Mouse (Mus musculus) limb, embryonic 12.5 days (tissue): ENCODE measurements around the gene Scube2. TPM values are rescaled to one million over a fixed set of nuclear protein-coding genes. Genes with fewer than 3 reads are reported as not detected.

Source experiments
- ATAC-seq: fragments of 200-750 bp; cut with Nextera tagmentation; 2 replicates; pipeline ENCODE4 v1.8.0; 2017; ENCODE audit warnings: low read depth, moderate TSS enrichment; ENCODE audit not compliant: insufficient number of reproducible peaks, insufficient read depth, low FRiP score, low TSS enrichment
- H3K27ac ChIP-seq: fragments of 300-500 bp; sonication (generic); 2 replicates; pipeline ENCODE4 v1.5.1; 2016; ENCODE audit warnings: mild to moderate bottlenecking, moderate library complexity
- H3K27me3 ChIP-seq: fragments of 300-500 bp; sonication (generic); 2 replicates; pipeline ENCODE4 v1.6.1; 2016; ENCODE audit warnings: mild to moderate bottlenecking, moderate library complexity
- H3K36me3 ChIP-seq: fragments of 300-500 bp; sonication (generic); 2 replicates; pipeline ENCODE4 v1.6.1; 2016; ENCODE audit warnings: mild to moderate bottlenecking, moderate library complexity
- H3K4me1 ChIP-seq: fragments of 300-500 bp; sonication (generic); replicated peaks from 2 replicates; pipeline ENCODE4 v1.6.1; 2016
- H3K4me2 ChIP-seq: fragments of 300-500 bp; sonication (generic); 2 replicates; pipeline ENCODE4 v1.6.1; 2016; ENCODE audit warnings: mild to moderate bottlenecking, moderate library complexity
- H3K4me3 ChIP-seq: fragments of 300-500 bp; sonication (generic); replicated peaks from 2 replicates; pipeline ENCODE4 v1.5.1; 2016; ENCODE audit warnings: mild to moderate bottlenecking
- H3K9ac ChIP-seq: fragments of 300-500 bp; sonication (generic); replicated peaks from 2 replicates; pipeline ENCODE4 v1.6.1; 2016; ENCODE audit warnings: mild to moderate bottlenecking, moderate library complexity
- H3K9me3 ChIP-seq: fragments of 300-500 bp; sonication (generic); 2 replicates; pipeline ENCODE4 v1.6.1; 2016; ENCODE audit warnings: mild to moderate bottlenecking, moderate library complexity
- WGBS: fragments of 180-500 bp; shearing (Covaris S2); methylation state at CpG from one replicate; pipeline ENCODE4 v1.1.7; 2016; 5-methylcytosine and 5-hydroxymethylcytosine counted together
- polyA plus RNA-seq: library from polyadenylated mRNA; unstranded; fragments of >200 nt; fragmentation: Nextera tagmentation; extraction: Ambion mirVana; gene quantifications from 2 replicates; pipeline ENCODE4 v1.2.1, GENCODE M21; 2016

Gene Scube2
- polyA plus RNA-seq, 1 experiment from 2014 or later, result 0.81 TPM

GRCm38 (mm10) chr7:109795564-109795963 lies 69.9 kb downstream of the Scube2 start:
- no peak for ATAC-seq
- no peak overlapping the region for H3K4me3 ChIP-seq
- H3K9ac ChIP-seq, result no peak overlapping the region
- 74% methylated on average over 5 of the region's 5 CpGs for WGBS
- H3K27ac ChIP-seq, result no peak overlapping the region
- H3K4me1 ChIP-seq, result no peaks in the 10 kb centered on the region
- H3K4me2 ChIP-seq, result no peak overlapping the region
- no peaks in the 10 kb centered on the region for H3K36me3 ChIP-seq
- H3K27me3 ChIP-seq, result no peaks in the 10 kb centered on the region
- H3K9me3 ChIP-seq, result no peaks in the 10 kb centered on the region

GRCm38 (mm10) chr7:109794556-109794955 lies 70.9 kb downstream of the Scube2 start:
- Histone ChIP-seq H3K4me1 (no peaks in the 10 kb centered on the region), H3K4me2 (no peak overlapping the region), H3K27ac (no peak overlapping the region), H3K4me3 (no peak overlapping the region), H3K27me3 (no peaks in the 10 kb centered on the region), H3K9me3 (no peaks in the 10 kb centered on the region), H3K9ac (no peak overlapping the region), H3K36me3 (no peaks in the 10 kb centered on the region)
- ATAC-seq, result no peak
- WGBS, result 54% methylated on average over 2 of the region's 2 CpGs

GRCm38 (mm10) chr7:109792759-109793158 lies 72.7 kb downstream of the Scube2 start:
- Histone ChIP-seq H3K9me3 (no peaks in the 10 kb centered on the region), H3K9ac (no peak overlapping the region), H3K27me3 (peaks cover 3% of the 10 kb centered on the region; the same call in 1 of the 2 replicates), H3K27ac (no peak overlapping the region), H3K4me3 (no peak overlapping the region), H3K4me2 (no peak overlapping the region), H3K36me3 (no peaks in the 10 kb centered on the region), H3K4me1 (no peaks in the 10 kb centered on the region)
- 78% methylated on average over 2 of the region's 2 CpGs for WGBS
- no peak for ATAC-seq

GRCm38 (mm10) chr7:109790818-109791217 lies 74.7 kb downstream of the Scube2 start:
- Histone ChIP-seq H3K9ac (no peak overlapping the region), H3K4me1 (no peaks in the 10 kb centered on the region), H3K27me3 (peaks cover 3% of the 10 kb centered on the region; the same call in 1 of the 2 replicates), H3K27ac (no peak overlapping the region), H3K4me3 (no peak overlapping the region), H3K36me3 (no peaks in the 10 kb centered on the region), H3K9me3 (no peaks in the 10 kb centered on the region), H3K4me2 (no peak overlapping the region)
- no peak for ATAC-seq
- WGBS, result 76% methylated on average over 3 of the region's 3 CpGs

- Histone ChIP-seq H3K4me1 (no peaks in the 10 kb centered on the region), H3K4me2 (no peak overlapping the region), H3K36me3 (no peaks in the 10 kb centered on the region), H3K9me3 (no peaks in the 10 kb centered on the region), H3K27ac (no peak overlapping the region), H3K27me3 (peaks cover 19% of the 10 kb centered on the region), H3K4me3 (no peak overlapping the region), H3K9ac (no peak overlapping the region)
- ATAC-seq, result no peak
- 84% methylated on average over 2 of the region's 2 CpGs for WGBS
Observed at GRCm38 (mm10) chr7:109787860-109788259, 77.6 kb downstream of the Scube2 start.

- Histone ChIP-seq H3K27ac (no peak overlapping the region), H3K27me3 (peaks cover 55% of the 10 kb centered on the region), H3K4me1 (peaks cover 12% of the 10 kb centered on the region), H3K9me3 (no peaks in the 10 kb centered on the region), H3K36me3 (no peaks in the 10 kb centered on the region), H3K4me2 (no peak overlapping the region), H3K9ac (no peak overlapping the region), H3K4me3 (no peak overlapping the region)
- ATAC-seq, result no peak
- WGBS, result 61% methylated on average over 7 of the region's 7 CpGs
Observed at GRCm38 (mm10) chr7:109783281-109783680, 82.2 kb downstream of the Scube2 start.

GRCm38 (mm10) chr7:109781470-109782203 lies 83.8 kb downstream of the Scube2 start, which contains the start of gene Nrip3:
Nrip3 (minus strand) TSS chr7:109782025.
- Histone ChIP-seq H3K4me1 (peaks cover 12% of the 10 kb centered on the region), H3K27ac (no peak within 1 kb of the TSS), H3K27me3 (peaks cover 62% of the 10 kb centered on the region), H3K9ac (peak within 1 kb of the TSS; percentile 18; the same call in 1 of the 2 replicates), H3K4me2 (peak within 1 kb of the TSS; percentile 97), H3K4me3 (peak within 1 kb of the TSS; percentile 53), H3K9me3 (no peaks in the 10 kb centered on the region), H3K36me3 (no peaks in the 10 kb centered on the region)
- WGBS, result 3% methylated on average over 51 of the region's 52 CpGs
- peak; percentile 84 for ATAC-seq

- Histone ChIP-seq H3K9ac (0 out of 2 replicates have a peak overlapping the region, but pooled peaks have one; percentile 18), H3K27ac (no peak overlapping the region)
- peak; percentile 58 for ATAC-seq
Observed at GRCm38 (mm10) chr7:109781087-109781469, 84.4 kb downstream of the Scube2 start.

GRCm38 (mm10) chr7:109772251-109772650 lies 93.2 kb downstream of the Scube2 start:
- H3K27me3 ChIP-seq, result no peaks in the 10 kb centered on the region; the same call in 1 of the 2 replicates
- no peaks in the 10 kb centered on the region for H3K36me3 ChIP-seq
- no peak overlapping the region for H3K4me3 ChIP-seq
- no peaks in the 10 kb centered on the region for H3K9me3 ChIP-seq
- no peak overlapping the region for H3K27ac ChIP-seq
- H3K9ac ChIP-seq, result no peak overlapping the region
- H3K4me1 ChIP-seq, result no peaks in the 10 kb centered on the region
- H3K4me2 ChIP-seq, result no peak overlapping the region
- ATAC-seq, result no peak

More at GRCm38 (mm10) chr7:109781087-109781469, 84.4 kb downstream of the Scube2 start:
- 3% methylated on average over 24 of the region's 24 CpGs for WGBS
- Histone ChIP-seq H3K9me3 (no peaks in the 10 kb centered on the region), H3K4me2 (peak overlapping the region; percentile 97), H3K27me3 (peaks cover 62% of the 10 kb centered on the region), H3K36me3 (no peaks in the 10 kb centered on the region), H3K4me1 (peaks cover 12% of the 10 kb centered on the region), H3K4me3 (peak overlapping the region; percentile 53)

- H3K27ac ChIP-seq, result no peak overlapping the region
- no peak overlapping the region for H3K4me2 ChIP-seq
- H3K36me3 ChIP-seq, result no peaks in the 10 kb centered on the region
- WGBS, result 56% methylated on average over 2 of the region's 2 CpGs
- H3K9ac ChIP-seq, result no peak overlapping the region
- no peaks in the 10 kb centered on the region for H3K4me1 ChIP-seq
- H3K27me3 ChIP-seq, result no peaks in the 10 kb centered on the region; the same call in 1 of the 2 replicates
- no peaks in the 10 kb centered on the region for H3K9me3 ChIP-seq
- no peak for ATAC-seq
- H3K4me3 ChIP-seq, result no peak overlapping the region
Observed at GRCm38 (mm10) chr7:109768699-109769383, 96.6 kb downstream of the Scube2 start.

- Histone ChIP-seq H3K4me2 (no peak overlapping the region), H3K27ac (no peak overlapping the region), H3K9ac (no peak overlapping the region), H3K4me3 (no peak overlapping the region), H3K9me3 (no peaks in the 10 kb centered on the region), H3K36me3 (no peaks in the 10 kb centered on the region), H3K4me1 (no peaks in the 10 kb centered on the region), H3K27me3 (no peaks in the 10 kb centered on the region; the same call in 1 of the 2 replicates)
- WGBS, result 83% methylated on average over 7 of the region's 7 CpGs
- no peak for ATAC-seq
Observed at GRCm38 (mm10) chr7:109767575-109768350, 97.7 kb downstream of the Scube2 start.
